Mouse (Mus musculus) ZHBTc4 (cell line): Measurements from ENCODE around the gene Myom1.

Experiments used
- DNase-seq: peaks from one replicate; pipeline ENCODE4 v3.0.0-alpha.2; 2011; ENCODE audit warnings: low read depth, low spot score

The Myom1 gene

GRCm38 (mm10) chr17:71057758-71058157 lies 55.3 kb downstream of the Myom1 start:
- no peak for DNase-seq

GRCm38 (mm10) chr17:71059213-71059612 lies 56.8 kb downstream of the Myom1 start:
- no peak for DNase-seq

DNA sequence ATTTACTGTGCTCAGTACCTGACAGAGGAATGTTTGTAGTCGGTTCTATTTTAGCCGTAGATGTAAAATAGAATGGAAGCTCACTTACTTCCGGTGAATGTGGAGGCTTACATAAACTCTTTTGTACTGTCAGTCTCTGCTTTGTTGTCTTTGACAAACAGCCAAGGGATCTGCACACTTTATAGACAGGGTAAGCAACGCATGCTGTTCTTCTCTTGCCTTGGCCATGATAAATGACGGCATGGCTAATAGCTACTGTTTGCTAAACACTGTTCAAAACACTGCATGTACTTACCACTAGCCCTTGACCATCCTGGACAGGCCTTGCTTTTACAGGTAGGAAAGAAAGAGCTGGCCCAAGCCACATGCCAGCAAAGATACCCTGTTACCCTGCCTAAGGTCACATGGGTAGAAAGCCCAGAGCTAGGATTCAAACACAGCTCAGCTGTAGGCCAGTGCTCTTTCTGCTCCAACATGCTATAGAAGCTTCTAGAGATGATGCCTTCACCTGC lies 59.7 kb downstream of the Myom1 start:
- no peak for DNase-seq

GRCm38 (mm10) chr17:71062870-71063602 lies 60.6 kb downstream of the Myom1 start:
- no peak for DNase-seq

GRCm38 (mm10) chr17:71064463-71065014 lies 62.1 kb downstream of the Myom1 start:
- DNase-seq: peak; percentile 50

DNA sequence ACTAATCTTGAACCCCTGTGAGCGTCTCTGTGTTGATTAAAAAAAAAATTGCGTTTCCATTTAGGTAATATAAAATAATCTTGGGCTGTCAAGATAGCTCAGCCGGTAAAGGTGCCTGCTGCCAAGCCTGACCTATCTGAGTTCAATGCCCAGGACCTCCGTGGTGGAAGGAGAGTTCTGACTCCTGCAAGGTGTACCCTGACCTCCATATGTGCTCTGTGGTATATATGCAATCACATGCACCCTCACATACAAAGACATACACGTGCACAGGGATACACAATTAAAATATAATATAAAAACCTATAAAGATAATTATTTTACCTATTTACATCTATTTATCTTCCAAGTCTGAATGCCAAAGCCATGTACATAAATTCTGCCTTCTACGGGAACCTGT lies 62.7 kb downstream of the Myom1 start:
- no peak for DNase-seq

DNA sequence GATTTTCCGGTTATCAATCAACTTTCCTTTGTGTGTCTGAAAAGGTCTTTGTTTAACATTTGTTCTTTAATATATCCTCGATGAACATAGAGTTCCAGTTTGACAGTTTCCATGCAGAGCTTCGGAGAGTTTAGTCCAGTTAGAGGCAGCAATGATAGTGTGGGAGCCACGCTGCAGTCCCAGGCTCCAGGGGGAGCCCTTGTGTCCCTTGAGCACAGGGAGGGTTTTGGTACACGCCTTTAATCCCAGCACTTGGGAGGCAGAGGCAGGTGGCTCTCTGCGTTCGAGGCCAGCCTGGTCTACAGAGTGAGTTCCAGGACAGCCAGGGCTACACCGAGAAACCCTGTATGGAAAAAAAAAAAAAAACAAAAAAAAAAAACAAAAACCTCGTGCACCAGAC lies 66.7 kb downstream of the Myom1 start:
- peak; percentile 44 for DNase-seq

- no peak for DNase-seq
These were observed 69.5 kb downstream of the Myom1 start for GRCm38 (mm10) chr17:71071958-71072357.

DNA sequence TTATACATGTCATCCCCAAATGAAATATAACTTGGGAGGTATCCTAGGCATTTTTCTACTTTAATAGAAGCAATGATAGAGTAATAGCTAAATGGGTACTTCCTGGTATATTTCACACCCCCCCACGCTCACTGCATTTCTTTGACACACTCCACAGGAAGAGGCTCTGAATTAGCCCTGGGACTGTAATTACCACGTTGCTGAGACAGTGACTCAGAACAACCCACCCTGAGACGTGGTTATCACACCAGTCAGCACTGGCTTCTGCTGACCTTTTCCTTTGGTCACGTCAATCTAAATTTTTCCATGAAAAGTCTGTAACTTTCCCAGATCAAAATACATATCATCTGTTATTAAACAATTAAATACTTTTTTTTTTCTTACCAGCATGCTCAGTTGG lies 72.0 kb downstream of the Myom1 start:
- no peak for DNase-seq

GRCm38 (mm10) chr17:71081986-71082385 lies 79.6 kb downstream of the Myom1 start:
- no peak for DNase-seq

- DNase-seq: no peak
These were observed 84.5 kb downstream of the Myom1 start for GRCm38 (mm10) chr17:71086969-71087368.

- DNase-seq: no peak
These were observed 85.1 kb downstream of the Myom1 start for GRCm38 (mm10) chr17:71087396-71088153.

DNA sequence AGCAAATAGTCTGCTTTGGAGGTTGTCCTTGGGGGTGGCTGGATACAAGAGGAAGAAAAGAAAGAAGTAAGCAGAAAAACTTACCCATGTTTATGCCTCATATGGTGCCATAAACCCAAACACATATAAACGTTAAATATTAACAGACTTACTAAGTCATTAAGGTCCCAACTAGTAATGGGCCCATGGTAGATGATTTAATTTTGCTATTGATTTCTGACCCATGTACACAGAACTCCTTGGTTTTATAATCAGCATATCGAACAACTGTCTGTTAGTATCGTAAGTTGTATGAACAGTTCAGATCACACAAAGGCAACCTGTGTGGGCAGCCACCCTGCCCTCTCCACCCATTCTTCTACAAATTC lies 85.7 kb downstream of the Myom1 start:
- no peak for DNase-seq

- no peak for DNase-seq
These were observed 86.6 kb downstream of the Myom1 start for GRCm38 (mm10) chr17:71088991-71089434.

- DNase-seq: no peak
These were observed 87.5 kb downstream of the Myom1 start for GRCm38 (mm10) chr17:71089781-71090480.

DNA sequence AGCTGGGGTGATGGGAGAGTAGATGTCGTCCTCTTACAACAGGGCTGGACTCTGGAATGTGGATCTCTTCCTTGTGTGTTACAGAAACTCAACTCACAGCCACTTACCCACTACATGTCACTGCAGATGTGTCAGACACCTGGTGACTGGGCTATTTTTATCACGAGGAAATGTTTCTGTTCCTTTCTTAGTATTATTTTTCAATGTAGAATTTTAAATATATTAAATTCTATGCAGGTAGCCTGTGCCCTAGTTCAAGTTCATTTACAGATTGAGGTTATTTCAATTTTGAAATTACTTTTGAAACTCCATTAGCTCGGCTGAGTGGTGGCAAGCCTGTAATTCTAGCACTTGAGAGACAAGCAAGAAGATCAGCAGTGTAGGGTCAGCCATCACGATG lies 88.6 kb downstream of the Myom1 start:
- no peak for DNase-seq

- no peak for DNase-seq
These were observed 89.9 kb downstream of the Myom1 start for GRCm38 (mm10) chr17:71092341-71092740.

- DNase-seq: no peak
These were observed 91.4 kb downstream of the Myom1 start for GRCm38 (mm10) chr17:71093793-71094192.

GRCm38 (mm10) chr17:71094438-71094837 lies 92.0 kb downstream of the Myom1 start:
- DNase-seq: peak; percentile 45

DNA sequence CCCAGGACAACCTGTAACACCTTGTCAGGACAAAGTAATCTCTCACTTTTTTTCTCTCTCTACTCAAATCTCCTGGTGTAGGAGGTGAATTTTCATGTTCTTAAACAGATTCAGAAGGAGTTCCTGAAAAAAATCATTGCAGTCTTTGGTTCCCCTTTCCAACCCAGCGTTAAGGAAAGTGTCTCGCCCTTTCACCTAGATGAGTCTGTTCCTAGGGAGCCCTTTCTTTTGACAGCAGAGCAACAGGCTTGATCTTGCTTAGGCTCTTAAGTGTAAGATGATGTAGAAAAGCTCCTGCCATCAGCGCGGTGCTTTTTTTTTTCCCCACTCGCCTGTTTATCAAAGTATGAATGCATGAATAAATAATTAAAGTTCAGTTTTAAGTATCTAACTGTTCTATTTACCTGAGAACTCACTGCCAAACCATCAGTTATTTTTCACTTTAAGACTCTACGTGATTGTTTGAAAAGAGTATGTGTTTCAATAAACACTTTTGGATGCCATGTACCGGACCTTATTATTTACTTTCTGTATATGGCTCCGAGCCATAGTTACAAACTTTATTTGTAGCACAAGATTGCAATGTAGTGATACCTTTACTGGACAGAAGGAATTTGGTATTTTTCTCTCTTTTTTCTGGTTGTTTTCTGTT lies 94.2 kb downstream of the Myom1 start:
- DNase-seq: no peak

- DNase-seq: no peak
These were observed 94.8 kb downstream of the Myom1 start for GRCm38 (mm10) chr17:71097209-71097597.
